Mouse (Mus musculus): Measurements from ENCODE around the gene Ccdc172. TPM values are rescaled to one million over a fixed set of nuclear protein-coding genes. Genes with fewer than 3 reads are reported as not detected.
A peak's percentile ranks its signal among the peaks of the same experiment; 100 is the strongest.

Gene Ccdc172
- polyA plus RNA-seq, 2 experiments: not detected

DNA sequence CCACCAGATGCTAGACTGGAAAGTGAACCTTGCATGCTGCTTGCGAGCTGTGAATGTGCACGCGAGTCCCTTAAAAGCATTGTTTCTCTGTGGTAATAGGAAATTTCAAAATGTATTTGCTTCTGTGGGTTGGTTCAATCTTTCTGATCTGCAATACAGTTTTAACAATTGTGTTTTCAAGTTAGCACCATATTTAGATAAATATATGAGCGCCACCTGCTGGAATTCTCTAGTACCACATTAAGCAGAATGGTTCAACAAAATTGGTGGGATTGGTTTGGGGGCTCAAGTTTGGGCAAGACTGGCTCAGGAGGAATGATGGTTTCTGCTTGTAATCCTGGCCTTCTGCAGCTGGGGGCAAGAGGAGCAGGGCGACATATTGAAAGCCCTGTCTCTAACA lies 46.6 kb downstream of the Ccdc172 start:
- no peaks in the 10 kb centered on the region for H3K4me1 ChIP-seq (replicated peaks; ENCODE audit: control insufficient read depth in 2 of 2, insufficient read depth in 2 of 2, low read length in 1 of 2)
- no peak for ATAC-seq (ENCODE audit: insufficient read depth)
- TF ChIP-seq CTCF (IDR thresholded peaks at IDR 0.05; ENCODE audit: low read depth): peak; percentile 43; the same call in 1 of the 2 replicates
- no peak for TF ChIP-seq EP300 (IDR thresholded peaks at IDR 0.05; ENCODE audit: low read depth)
- H3K4me2 ChIP-seq (ENCODE audit: low read depth): no peak overlapping the region
- no peaks in the 10 kb centered on the region for H3K27me3 ChIP-seq (ENCODE audit: control insufficient read depth, insufficient read depth, low read length)
- H3K9ac ChIP-seq (replicated peaks): no peak overlapping the region
- 34% methylated on average over 5 of the region's 5 CpGs for WGBS (ENCODE audit: insufficient replicate concordance)
- no peaks in the 10 kb centered on the region for H3K9me3 ChIP-seq (ENCODE audit: control insufficient read depth, low read length)
- H3K27ac ChIP-seq: no peak overlapping the region
- H3K36me3 ChIP-seq (replicated peaks; ENCODE audit: control insufficient read depth, insufficient read depth, low read depth): no peaks in the 10 kb centered on the region
- H3K4me3 ChIP-seq (ENCODE audit: insufficient read depth in 1 of 2, low read depth in 2 of 2, low read length in 2 of 2): no peak overlapping the region
- DNase-seq (ENCODE audit: low read depth in 3 of 3, low spot score in 3 of 3): peak in 1 of 3 experiments; percentile 2

DNA sequence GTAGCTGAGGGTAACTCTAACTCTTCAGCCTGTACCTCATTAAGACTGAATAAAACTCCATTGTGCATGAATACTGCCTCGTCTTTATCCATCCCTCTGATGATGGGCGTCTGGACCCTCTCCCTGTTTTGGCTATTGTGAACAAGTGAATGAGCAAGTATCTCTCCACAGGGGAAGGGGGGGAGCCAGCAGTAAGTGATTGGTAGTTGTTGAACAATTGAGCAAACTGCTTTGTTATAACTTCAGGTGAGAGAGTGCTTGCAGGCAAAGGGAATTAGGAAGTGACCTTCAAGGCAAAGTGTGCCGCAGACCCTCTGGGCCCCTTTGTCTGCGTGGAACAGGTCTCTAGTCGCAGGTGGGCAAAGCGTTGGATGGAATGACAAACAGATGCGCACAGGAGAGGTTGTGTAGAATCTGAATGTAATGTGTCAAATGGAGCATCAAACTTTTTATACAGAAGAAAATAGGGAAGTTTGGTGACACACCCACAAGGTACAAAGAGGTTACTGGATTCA lies 50.6 kb downstream of the Ccdc172 start:
- WGBS (ENCODE audit: insufficient replicate concordance): 70% methylated on average over 7 of the region's 7 CpGs
- Histone ChIP-seq H3K27ac (no peak overlapping the region), H3K27me3 (ENCODE audit: control insufficient read depth, insufficient read depth, low read length) (no peaks in the 10 kb centered on the region), H3K9ac (replicated peaks) (no peak overlapping the region), H3K4me3 (ENCODE audit: insufficient read depth in 1 of 2, low read depth in 2 of 2, low read length in 2 of 2) (no peak overlapping the region), H3K4me1 (replicated peaks; ENCODE audit: control insufficient read depth in 2 of 2, insufficient read depth in 2 of 2, low read length in 1 of 2) (no peaks in the 10 kb centered on the region), H3K9me3 (ENCODE audit: control insufficient read depth, low read length) (no peaks in the 10 kb centered on the region), H3K36me3 (replicated peaks; ENCODE audit: control insufficient read depth, insufficient read depth, low read depth) (no peaks in the 10 kb centered on the region), H3K4me2 (ENCODE audit: low read depth) (no peak overlapping the region)
- ATAC-seq (ENCODE audit: insufficient read depth) (no peak), DNase-seq (ENCODE audit: low read depth in 3 of 3, low spot score in 3 of 3) (no peak)
- no peak for TF ChIP-seq EP300 (IDR thresholded peaks at IDR 0.05; ENCODE audit: low read depth)
- TF ChIP-seq CTCF (IDR thresholded peaks at IDR 0.05; ENCODE audit: low read depth): no peak

DNA sequence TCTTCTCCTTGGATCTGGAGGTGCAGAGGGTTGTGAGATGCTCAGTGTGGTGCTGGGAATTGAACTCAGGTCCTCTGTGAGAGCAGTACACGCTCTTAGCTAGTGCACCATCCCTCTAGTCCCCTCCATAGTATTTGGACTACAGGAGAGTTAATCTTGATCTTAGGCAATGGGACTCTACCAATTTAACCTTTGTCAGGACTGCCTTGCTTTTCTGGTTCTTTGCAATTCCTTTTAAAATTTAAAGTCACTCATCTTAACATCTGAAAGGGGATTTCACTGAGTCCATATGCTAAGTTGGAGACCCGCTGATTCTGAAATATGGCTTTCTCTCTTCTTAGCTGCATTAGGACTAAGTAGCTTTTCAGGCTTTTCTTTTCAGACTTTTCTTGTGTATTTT lies 59.8 kb downstream of the Ccdc172 start:
- Histone ChIP-seq H3K27me3 (ENCODE audit: control insufficient read depth, insufficient read depth, low read length) (no peaks in the 10 kb centered on the region), H3K9me3 (ENCODE audit: control insufficient read depth, low read length) (no peaks in the 10 kb centered on the region), H3K9ac (replicated peaks) (no peak overlapping the region), H3K4me1 (replicated peaks; ENCODE audit: control insufficient read depth in 2 of 2, insufficient read depth in 2 of 2, low read length in 1 of 2) (no peaks in the 10 kb centered on the region), H3K4me3 (ENCODE audit: insufficient read depth in 1 of 2, low read depth in 2 of 2, low read length in 2 of 2) (no peak overlapping the region), H3K36me3 (replicated peaks; ENCODE audit: control insufficient read depth, insufficient read depth, low read depth) (no peaks in the 10 kb centered on the region), H3K27ac (no peak overlapping the region), H3K4me2 (ENCODE audit: low read depth) (no peak overlapping the region)
- WGBS (ENCODE audit: insufficient replicate concordance): 51% methylated on average over 2 of the region's 2 CpGs
- TF ChIP-seq EP300 (IDR thresholded peaks at IDR 0.05; ENCODE audit: low read depth) (no peak), CTCF (IDR thresholded peaks at IDR 0.05; ENCODE audit: low read depth) (no peak)
- DNase-seq (ENCODE audit: low read depth in 3 of 3, low spot score in 3 of 3) (no peak), ATAC-seq (ENCODE audit: insufficient read depth) (no peak)

DNA sequence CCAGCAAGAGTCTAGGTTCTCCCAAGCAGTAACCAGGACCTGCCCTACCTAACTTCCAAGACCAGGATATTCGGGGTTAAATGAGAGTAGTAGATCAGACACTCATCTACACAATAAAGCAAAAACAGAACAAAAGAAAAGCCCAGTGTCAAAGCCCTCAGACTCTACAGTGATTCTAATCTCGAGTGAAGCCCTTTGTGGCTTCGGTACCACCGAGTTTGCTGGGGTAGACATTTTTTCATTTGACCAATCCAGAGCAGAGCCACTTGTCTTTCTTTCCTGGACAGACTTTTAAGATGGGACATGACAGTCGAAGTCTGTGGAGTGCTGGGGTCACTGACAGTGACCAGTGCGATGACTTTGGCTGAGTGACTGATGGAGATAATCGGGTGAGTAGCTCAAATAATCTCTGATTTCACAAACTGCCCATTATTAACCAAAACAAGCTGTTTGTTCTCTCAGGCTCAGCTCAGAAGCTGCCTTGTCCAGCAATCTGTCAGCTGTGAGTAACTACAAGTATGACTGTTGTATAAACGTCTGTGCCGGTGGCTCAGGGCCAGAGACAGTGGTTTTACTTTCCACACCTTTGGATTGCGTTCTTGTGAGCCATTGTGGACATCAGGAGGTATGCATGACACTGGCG lies 60.8 kb downstream of the Ccdc172 start:
- TF ChIP-seq CTCF (IDR thresholded peaks at IDR 0.05; ENCODE audit: low read depth) (no peak), EP300 (IDR thresholded peaks at IDR 0.05; ENCODE audit: low read depth) (no peak)
- DNase-seq (ENCODE audit: low read depth in 3 of 3, low spot score in 3 of 3): no peak
- Histone ChIP-seq H3K9me3 (ENCODE audit: control insufficient read depth, low read length) (no peaks in the 10 kb centered on the region), H3K27me3 (ENCODE audit: control insufficient read depth, insufficient read depth, low read length) (no peaks in the 10 kb centered on the region), H3K27ac (no peak overlapping the region), H3K4me1 (replicated peaks; ENCODE audit: control insufficient read depth in 2 of 2, insufficient read depth in 2 of 2, low read length in 1 of 2) (no peaks in the 10 kb centered on the region), H3K4me3 (ENCODE audit: insufficient read depth in 1 of 2, low read depth in 2 of 2, low read length in 2 of 2) (no peak overlapping the region), H3K4me2 (ENCODE audit: low read depth) (no peak overlapping the region), H3K36me3 (replicated peaks; ENCODE audit: control insufficient read depth, insufficient read depth, low read depth) (no peaks in the 10 kb centered on the region), H3K9ac (replicated peaks) (no peak overlapping the region)
- no peak for ATAC-seq (ENCODE audit: insufficient read depth)
- WGBS (ENCODE audit: insufficient replicate concordance): 45% methylated on average over 11 of the region's 11 CpGs

DNA sequence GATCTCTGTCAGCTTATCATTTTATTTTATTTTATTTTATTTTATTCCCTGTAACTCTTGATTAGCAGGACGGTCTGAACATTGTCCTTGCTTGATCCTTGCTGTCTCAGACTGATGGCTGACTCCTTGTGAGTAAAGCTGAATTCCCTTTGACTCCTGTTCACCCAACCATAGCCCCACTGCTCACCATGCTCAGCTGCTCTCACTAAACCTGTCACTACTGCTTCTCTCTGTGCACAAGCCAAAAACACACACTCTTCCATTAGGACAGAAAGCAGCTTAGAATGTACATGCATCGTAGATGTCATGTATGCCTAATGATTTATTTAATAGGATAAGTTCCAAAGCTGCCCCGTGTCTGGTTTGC lies 61.3 kb downstream of the Ccdc172 start:
- DNase-seq (ENCODE audit: low read depth in 3 of 3, low spot score in 3 of 3) (no peak), ATAC-seq (ENCODE audit: insufficient read depth) (no peak)
- H3K27ac ChIP-seq: no peak overlapping the region
- no peak overlapping the region for H3K9ac ChIP-seq (replicated peaks)
- WGBS (ENCODE audit: insufficient replicate concordance): 55% methylated on average over 3 of the region's 3 CpGs
- H3K36me3 ChIP-seq (replicated peaks; ENCODE audit: control insufficient read depth, insufficient read depth, low read depth): no peaks in the 10 kb centered on the region
- TF ChIP-seq EP300 (IDR thresholded peaks at IDR 0.05; ENCODE audit: low read depth): no peak
- no peak for TF ChIP-seq CTCF (IDR thresholded peaks at IDR 0.05; ENCODE audit: low read depth)
- H3K4me2 ChIP-seq (ENCODE audit: low read depth): no peak overlapping the region
- no peak overlapping the region for H3K4me3 ChIP-seq (ENCODE audit: insufficient read depth in 1 of 2, low read depth in 2 of 2, low read length in 2 of 2)
- H3K27me3 ChIP-seq (ENCODE audit: control insufficient read depth, insufficient read depth, low read length): no peaks in the 10 kb centered on the region
- H3K9me3 ChIP-seq (ENCODE audit: control insufficient read depth, low read length): no peaks in the 10 kb centered on the region
- H3K4me1 ChIP-seq (replicated peaks; ENCODE audit: control insufficient read depth in 2 of 2, insufficient read depth in 2 of 2, low read length in 1 of 2): no peaks in the 10 kb centered on the region

Data from liver, embryonic 14.5 days (tissue).